Mouse (Mus musculus): ENCODE data around the gene Hsd17b12.

Hsd17b12 gene

DNA sequence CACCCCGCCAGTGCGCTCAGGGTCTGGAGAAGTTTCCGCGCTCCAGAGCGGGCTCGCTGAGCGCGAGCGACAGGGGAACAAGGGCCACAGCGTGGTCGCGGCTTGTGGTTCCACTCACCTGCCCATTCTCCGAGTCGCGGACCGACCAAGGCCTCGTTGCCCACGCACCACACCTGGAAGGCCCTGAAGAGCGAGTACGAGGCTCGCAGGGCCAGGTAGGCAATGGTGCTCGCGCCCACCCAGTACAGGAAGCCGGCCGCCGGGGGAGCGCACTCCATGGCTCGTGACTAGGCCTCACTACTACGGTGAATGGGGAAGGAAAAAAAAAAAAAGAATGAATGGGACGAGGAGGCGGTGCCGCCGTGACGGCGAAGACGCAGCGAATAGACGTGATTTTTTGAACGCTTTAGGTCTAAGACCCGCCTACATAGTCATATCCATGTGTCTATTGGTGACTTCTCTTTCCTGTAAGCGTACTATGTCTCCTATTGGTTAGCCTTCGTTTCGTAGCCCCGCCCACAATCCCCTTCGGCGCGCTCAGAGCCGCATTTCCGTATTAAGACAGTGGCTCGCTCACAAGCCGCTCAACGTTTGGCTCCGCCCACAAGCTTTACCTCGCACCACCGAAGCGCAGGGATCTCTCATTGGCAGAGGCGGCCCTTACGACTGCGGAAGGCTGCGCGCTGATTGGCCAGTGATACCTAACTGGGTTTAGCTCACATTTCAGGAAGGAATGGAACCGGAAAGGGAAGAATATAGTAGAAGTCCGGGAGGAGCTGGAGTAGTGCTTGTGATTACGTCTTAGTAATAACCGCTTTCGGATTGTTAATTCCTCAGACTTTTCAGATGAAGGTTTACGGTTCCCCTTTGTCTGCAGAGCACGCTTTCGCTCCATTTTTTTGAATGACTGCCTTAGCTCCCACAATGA, at the start of gene Hsd17b12:
Gene Hsd17b12, minus strand, starts transcription at position 373 of the 928 bp plus-strand sequence.
- peak; percentile 100 for DNase-seq

DNA sequence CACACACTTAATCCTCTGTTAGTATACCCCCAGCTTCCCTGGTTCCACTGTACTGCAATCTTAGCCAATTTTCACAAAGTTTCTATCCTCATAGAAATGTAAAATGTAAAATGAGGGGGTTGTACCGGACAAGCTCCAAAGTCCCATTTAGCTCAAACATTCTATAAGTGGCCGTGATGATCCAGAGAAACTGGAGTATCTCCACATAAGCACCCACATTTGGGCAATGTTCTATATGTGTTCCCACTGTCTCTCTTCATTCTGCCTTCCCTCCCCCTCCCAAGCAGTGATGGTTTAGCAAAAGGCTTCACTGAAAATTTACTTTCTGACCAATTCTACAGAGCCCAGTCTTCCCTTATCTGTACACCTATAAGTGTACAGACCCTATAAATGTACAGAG, 27.1 kb upstream of the Hsd17b12 start:
- no peak for DNase-seq

DNA sequence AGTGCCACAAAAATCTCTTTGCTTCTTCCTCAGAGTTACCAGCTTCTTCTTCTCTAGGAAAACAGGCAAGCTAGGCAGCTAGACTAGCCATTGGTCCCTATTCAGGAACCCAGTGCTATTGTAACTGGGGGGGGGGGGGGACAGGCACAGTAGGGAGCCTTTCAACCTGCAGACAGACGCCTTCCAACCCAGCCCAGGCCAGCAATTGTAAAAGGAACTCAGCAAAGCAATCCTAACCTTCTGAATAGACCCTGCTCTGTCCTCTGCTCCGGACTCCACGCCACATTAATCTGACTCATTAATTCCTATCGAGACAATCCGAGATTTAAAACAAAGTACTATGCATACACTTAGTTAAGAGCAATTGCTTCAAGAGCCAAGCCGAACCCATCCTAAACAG, 26.4 kb upstream of the Hsd17b12 start:
- no peak for DNase-seq

DNA sequence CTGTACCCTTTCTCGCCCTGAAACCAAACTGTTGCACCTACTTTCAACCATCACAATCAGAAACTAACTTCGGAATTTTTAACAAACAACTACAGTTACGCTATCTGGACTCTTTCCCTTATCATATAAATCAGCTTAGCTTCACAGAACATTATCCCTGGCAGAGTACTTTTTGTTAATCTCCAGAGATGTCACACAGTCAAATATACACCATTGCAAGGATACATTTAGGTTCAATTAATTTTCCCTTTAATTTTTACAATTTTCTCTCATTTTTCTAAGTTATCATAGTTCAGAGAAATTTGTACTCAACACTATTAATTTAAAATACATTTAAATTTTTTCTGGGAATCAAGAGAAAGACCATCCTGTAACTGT, 21.3 kb upstream of the Hsd17b12 start:
- DNase-seq: no peak

DNA sequence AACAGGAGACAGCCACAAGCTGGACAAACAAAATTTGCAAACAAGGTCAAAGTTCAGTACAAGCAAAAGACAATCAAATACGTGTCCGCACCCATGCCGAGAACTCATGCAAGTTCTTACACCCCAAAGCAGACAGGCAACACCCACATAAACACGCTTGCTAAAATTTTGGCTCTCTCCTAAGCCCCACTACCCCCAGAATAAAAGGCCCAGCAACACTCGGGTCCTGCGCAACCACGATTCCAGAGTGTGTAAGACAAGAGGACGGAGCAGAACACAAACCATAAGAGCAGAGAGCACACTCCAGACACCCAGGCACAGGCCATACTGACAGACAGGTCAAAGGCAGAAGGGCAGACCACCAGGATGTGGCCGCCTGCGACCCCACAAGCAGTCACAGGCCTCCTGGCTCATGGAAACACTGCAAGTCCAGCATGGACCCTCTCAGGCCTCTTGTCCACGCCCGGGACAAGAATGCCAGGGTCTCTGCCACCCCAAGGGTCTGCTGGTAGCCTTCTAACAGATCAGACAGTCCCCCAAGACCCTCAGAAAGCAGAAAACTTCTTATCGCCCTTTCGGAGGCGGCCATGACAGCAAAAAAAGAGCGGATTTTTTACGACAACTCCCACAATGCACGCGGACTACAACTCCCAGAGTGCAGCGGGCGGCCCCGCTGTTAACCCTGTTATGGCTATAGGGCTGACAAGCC, 20.7 kb upstream of the Hsd17b12 start:
- DNase-seq: peak; percentile 81

DNA sequence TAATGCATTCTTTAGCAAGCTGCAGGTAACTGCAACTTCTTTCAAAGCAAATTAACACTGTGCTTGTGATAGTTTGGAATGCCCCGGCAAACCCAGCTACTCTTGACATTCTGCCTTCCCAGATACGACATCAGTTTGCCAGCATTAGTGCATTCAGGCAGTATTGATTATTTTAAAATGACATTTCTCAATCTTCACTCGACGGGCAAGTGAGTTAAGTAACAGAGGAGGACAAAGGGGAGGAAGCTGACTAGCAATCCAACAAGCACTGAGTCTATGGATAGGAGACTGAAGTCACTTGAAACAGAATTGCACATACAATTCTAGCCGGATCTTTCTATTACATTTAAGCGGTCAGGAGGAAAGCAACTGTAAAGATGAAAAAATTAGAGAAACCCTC, 19.5 kb upstream of the Hsd17b12 start:
- DNase-seq: no peak

DNA sequence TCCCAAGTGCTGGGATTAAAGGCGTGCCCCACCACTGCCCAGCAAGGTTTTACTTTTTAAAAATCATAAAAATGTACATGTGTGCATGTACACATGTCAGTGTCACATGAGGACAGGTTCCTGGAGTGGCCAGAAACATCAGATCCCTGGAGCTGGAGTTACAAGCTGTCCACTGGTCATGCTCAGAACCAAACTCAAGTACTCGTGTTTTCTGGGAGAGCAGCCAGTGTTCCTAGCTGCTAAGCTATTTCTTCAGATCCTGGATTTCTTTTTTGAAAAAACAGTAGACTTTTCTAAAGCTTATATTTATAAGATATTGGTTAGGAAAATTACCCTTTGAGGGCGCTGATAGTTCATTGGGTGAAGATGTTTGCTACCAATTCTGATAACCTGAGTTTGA, 18.6 kb upstream of the Hsd17b12 start:
- no peak for DNase-seq

DNA sequence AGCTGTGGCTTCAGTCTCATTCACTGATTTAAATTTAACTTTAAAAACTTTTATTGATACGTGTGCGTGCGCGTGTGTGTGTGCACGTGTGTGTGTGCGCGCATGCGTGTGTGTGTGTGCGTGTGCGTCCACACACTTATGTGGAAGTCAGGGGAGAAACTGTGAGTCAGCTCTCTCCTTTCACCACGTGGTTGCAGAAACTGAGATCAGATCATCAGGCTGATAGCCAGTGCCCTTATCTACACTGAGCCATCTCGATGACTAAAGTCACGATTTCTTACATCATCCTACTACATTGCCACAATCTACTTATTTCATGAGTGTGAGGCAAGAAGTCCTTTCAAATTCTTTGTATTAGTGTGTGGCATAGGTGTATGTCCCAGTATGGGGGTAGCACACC, 15.8 kb upstream of the Hsd17b12 start:
- no peak for DNase-seq

DNA sequence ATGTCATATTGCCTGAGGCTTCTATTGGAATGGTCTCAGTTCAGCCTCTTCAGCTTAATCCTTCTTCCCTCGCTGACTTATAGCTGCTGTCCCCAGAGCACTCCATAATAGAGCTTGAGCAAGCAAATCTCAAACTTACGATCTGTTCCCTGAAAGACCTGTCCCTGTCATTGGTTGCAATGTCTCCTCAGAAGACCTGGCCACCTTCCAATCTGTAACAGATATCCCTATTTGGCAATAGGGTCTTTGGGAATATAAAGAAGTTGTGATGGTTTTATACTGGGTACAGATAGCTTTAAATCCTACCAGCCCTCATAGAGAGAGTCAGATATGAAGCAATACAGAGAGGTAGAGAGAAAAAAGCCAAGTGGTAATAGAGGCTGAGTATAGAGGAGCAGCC, 5.4 kb upstream of the Hsd17b12 start:
- no peak for DNase-seq

DNA sequence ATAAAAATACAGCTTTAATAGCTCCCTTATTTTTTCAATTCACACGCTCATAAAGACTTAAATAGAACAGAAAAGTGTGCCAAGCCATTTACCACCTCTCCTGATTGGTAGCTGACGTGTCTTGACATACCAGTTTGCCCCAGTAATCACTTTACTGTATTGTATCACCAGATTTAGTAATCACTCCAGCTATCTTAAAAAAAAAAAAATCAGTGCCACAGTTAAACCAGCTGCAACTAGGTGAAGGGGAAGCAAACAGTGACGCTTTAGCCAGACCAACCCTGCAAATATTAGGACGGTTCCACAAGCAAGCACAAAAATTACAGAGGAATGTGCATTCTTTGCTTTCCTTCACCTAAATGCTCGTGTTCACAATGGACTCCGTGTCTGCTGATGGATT, 4.4 kb upstream of the Hsd17b12 start:
- no peak for DNase-seq

DNA sequence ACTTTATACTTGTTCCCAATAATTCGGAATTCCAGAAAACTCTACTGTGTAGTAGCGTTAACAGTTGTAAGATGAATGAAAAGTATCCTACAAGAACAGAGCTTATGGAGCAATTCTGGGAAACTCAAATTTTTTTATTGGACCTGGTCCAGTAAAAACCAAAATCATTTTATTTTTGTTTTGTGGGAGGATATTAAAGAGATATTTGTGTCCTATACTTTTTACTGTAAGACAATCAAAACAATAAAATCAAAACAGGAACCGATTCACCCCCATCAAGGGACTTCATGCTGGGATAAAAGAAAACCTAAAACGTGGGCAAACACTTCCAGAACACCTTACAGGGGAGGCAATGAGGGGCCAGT, 738 bp upstream of the Hsd17b12 start:
- DNase-seq: no peak

DNA sequence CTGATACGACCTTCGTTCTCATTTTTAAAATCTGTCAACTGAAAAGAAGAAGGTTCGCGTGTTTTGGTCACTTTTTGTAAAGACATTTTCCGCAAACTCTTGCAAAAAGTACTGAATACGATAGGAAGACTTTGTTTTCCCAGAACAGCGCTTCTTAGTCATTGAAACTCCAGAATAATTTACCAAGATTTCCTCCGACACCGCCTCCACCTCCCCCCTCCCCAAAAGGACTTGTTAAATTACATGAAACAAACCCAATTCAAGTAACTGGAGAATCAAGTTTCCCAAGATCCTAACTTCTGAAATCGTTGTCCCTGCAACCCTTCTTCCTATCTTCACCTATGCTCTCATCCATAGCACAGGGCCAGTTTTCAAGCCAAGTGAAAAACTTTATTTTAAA, 713 bp downstream of the Hsd17b12 start:
- no peak for DNase-seq

DNA sequence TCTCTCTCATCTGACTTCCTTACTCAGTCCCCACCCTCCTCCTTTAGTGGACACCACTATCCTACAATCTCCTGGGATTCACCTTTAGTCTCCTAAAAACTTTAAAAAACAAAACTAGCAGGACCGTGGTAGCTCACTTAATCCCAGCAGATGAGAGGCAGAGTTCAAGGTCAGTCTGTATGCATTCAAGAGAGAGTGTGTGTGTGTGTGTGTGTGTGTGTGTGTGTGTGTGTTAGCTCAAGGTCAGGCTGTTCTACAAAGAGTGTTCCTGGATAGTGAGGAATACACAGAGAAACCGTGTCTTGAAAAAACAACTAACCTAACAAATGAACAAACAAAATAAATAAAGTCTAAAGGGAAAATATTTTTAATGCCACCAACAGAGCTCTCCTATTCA, 12.6 kb downstream of the Hsd17b12 start:
- no peak for DNase-seq

DNA sequence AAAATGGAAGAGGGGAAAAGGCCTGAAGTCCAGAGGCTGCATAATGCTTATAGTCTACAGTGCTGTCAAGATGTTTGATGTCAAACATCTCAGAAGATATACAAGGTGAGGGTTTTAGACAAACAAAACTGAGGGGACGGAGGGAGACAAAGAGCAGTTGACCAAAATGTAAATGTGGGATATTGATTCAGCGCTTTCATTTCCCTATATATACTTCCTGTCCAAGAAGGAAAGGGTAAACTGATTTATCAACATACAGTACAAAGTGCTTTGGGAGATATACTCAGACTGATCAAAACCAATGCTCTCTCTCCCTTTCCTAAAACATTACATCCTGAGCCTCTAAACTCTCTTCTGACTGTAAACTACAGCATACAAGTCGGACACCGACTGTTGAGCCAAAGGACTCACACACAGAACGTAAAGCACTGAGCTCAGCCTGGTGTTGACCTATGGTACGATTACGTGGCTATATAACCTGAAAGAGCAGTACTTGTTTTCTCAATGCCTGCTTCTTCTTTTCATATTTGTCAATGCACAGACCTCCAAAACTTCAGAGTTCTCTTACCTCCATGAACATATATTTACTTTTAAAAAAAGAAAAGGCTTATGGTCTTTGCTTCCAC, 13.1 kb downstream of the Hsd17b12 start:
- DNase-seq: no peak

DNA sequence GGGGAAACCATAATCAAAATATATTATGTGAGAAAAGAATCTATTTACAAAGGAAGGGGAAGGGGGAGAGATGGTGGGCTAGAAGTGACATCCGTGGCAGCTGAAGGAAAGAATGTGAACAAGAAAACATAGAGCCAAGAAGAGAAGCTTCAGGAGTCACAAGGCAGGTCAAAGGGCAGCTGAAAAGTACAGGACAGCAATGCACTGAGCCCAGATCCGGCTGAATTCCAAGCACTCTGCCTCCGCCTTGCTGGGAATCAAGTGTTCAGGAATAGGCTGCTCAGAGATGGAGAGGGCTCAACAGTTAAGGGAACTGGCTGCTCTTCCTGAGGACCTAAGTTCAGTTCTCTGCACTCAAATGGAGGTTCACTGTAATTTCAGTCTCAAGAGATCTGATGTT, 16.5 kb downstream of the Hsd17b12 start:
- DNase-seq: peak; percentile 11

DNA sequence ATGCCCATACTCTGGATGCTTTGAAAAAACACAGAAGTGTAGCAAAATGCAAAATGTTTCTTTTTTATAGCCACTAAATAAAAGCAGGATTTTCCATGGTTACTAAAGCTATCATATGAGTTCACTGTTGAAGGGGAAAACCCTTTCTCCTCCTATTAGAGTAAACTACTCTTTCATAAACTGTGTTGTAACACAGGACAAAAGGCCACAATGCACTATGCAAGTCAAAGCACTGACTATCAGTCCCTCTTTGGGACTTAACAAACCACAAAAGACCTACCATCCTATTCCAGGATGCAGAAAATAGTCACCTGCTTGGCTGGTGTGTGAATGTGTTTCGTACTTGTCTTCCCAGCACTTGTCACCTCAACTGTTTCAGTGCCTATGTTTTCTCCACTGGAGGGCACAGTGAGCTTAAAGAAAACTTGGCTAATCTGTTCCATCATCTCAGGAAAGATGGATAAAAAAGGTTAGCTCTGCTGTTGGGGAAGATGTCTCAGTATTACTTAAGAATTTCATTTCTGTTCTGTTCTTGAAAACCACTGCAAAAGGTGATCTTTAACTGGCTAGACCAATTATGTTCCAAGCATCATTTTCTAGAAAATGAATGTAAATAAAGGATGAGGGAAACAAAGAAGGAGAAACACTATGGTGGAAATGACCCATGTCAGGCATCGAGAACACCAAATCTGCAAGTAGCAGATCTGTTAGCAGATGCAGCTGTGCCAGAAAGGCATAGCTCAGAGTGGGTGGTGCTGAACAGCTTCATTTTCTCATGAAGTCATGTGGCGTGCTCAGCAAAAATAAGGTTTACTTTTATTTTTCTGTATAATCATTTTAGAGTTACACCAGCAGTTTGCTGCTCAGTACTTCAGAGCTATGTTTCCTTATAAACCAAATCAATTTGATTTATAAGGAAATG, 19.0 kb downstream of the Hsd17b12 start:
- DNase-seq: no peak

DNA sequence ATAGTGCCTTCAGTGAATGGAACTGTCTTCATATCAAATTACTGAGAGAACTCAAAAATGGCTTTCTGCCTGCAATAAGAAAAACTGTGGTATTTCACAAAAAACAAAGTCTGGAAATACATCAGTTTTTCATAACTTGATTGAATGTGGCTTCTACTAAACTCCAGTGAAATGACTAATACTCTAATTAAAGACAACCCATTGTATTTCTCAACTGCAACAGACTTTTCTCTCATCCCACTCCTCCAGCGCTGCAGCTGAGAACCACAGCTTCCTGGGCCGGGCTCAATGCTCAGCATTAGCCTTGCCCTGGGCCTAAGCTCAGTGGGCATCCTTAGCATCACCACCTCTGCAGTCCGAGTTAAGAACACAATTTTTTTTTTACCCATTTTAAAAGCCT, 20.9 kb downstream of the Hsd17b12 start:
- no peak for DNase-seq

DNA sequence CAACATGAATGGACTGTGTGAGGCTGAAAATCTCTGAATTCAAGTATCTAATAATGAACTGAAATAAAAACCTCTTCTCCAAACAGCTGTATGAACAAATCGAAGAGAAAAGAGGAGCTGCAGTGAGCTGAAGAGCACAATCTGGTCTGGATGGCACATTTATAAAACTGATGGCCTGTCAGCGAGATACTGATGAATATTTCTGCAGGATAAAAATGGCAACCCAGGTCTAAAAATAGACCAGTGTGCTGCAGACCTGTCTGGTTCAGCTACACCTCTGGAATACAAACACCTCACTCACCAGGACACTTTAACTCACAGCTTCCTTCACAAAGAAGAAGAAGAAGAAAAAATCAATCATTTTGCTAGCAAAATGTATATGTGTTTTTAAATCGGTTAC, 29.3 kb downstream of the Hsd17b12 start:
- no peak for DNase-seq

DNA sequence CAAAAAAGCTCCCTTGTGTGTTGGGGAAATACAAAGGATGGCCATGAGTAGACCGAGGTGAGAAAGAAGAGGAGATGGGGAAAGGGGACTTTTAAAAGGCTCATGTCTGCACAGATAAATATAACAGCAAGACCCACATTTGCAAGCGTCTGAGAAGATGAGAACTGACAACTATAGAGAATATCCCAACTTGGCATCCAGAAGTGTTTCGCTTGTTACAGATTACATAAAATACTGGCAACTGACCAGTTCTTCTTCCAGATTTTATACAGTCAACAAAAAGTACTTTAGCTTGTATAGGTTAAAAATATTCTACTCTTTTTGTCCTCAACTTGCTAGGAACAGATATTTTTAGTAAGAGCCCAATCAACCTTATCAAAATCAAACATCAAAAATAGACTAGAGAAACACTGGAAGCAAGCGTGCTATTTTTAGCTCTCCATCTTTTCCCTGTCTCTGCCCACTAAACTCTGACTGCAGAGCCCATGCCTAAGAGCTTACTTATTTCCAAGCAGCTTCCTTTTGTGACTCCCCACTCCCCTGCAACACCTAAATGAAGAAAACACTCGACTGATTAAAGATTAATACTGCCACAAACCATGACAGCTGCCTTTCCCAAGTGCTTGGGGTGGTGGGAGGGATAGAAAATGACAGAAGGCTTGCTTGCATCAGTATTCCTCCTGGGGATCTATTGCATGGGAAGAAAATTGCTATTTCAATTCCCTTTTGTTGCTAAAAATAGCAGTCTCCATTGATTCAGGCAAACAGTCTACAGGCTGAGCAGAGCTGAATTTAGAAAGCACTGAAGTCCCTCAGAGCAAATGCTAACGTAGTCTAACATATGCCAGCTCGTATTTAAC, 35.4 kb downstream of the Hsd17b12 start:
- no peak for DNase-seq

DNA sequence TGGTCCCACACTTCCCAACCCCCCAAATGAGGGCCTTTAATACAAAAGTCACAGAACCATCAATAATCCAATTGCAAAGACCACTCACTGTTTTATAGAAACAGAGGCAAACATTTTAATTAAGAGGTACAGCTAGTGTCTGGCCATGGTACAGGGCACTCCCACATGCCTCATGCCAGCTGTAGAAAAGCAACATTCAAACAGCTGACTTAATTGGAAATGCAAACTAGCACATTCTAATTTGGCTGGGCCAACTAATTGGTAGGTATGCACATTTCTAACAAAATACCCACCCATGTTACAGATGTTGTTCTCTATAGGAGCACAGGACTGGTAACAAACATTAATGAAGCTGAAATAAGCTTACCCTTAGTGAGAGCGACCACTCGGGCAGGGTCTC, 54.0 kb downstream of the Hsd17b12 start:
- DNase-seq: no peak

DNA sequence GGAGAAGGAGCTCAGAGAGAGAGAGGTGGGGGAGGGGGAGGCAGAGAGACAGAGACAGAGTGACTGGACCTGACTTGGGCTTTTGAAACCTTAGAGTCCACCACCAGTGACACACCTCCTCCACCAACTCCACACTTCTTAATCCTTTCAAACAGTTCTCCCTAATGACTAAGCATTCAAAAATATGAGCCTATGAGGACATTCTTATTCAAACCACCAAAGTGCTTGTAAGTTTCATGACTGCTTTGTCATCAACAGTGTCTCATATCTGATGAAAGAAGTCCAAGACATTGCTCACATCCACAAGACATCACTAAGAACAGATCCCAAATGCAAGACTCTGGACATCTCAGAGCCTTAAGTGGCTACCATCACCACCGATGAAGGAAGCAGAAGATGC, 67.9 kb downstream of the Hsd17b12 start:
- no peak for DNase-seq

DNA sequence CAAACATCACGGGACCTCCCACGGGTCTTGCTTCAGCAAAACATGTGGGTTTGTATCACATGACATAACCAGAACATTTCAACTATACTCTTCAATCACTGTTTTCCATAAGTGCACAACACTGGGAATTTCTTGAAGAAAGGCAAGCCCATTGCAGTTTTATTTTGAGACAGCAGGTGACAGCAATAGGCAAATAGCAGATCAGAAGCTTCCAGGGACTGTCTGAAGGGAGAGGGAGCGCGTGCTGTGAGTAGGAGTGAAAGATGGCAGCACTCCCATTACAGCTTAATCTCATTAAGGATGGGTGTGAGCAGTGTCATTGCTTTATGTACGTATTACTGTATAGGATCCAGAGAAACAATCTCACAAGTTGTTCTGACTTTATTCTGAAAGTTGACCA, 88.3 kb downstream of the Hsd17b12 start:
- DNase-seq: no peak

Data from kidney, adult 11 months (tissue).